Mouse (Mus musculus) gastrocnemius, adult 2 months (tissue): ENCODE measurements around the gene Nfil3. TPM values are rescaled to one million over a fixed set of nuclear protein-coding genes. Genes with fewer than 3 reads are reported as not detected.

Experiments
- DNase-seq: peaks from one replicate; pipeline ENCODE4 v3.0.0; 2022
- H3K27ac ChIP-seq: fragments of 200-600 bp; 2 replicates; pipeline ENCODE4 v1.8.1; 2022; ENCODE audit warnings: mild to moderate bottlenecking
- H3K4me3 ChIP-seq: fragments of 200-600 bp; 2 replicates; pipeline ENCODE4 v1.8.1; 2022; ENCODE audit warnings: mild to moderate bottlenecking, moderate library complexity
- CTCF ChIP-seq: fragments of 200-600 bp; IDR thresholded peaks from 2 replicates; pipeline ENCODE4 v1.8.1; 2022; ENCODE audit warnings: antibody characterized with exemption, mild to moderate bottlenecking, moderate library complexity
- intact Hi-C: fragments of 180-260 bp; cut with DNase I; formaldehyde crosslinking; loops from one replicate; pipeline ENCODE4 v1.15.1; 2025
- long read RNA-seq, 2 experiments: library from polyadenylated mRNA; stranded (forward); transcript quantifications; one replicate each; pipeline ENCODE4 v2.0.0; 2021
- total RNA-seq, 2 experiments: library from RNA; stranded (reverse); gene quantifications; 2 replicates each; pipeline ENCODE4 v1.2.3; 2021

Nfil3 gene
- total RNA-seq, result 100 to 1,000 TPM in 1 of 2 experiments, 10 to 100 TPM in 1; 40.2 to 137 TPM
- long read RNA-seq, experiment 1, transcript Nfil3-201 (2 exons, 2,026 nt), result major isoform, 99 of 156 reads
- long read RNA-seq, experiment 1, partial matches to known transcripts, result 1 of 156 reads
- long read RNA-seq, experiment 1, other reads (novel, unspliced or antisense), result 56 of 156 reads
- long read RNA-seq, experiment 2, transcript Nfil3-201 (2 exons, 2,026 nt), result major isoform, 28 of 45 reads
- long read RNA-seq, experiment 2, partial matches to known transcripts, result 0 of 45 reads
- long read RNA-seq, experiment 2, other reads (novel, unspliced or antisense), result 17 of 45 reads

GRCm38 (mm10) chr13:52980951-52981421 lies at the start of gene Nfil3:
Gene Nfil3 (minus strand): TSS chr13:52981073.
- peak; percentile 93 for DNase-seq
- intact Hi-C loops, result loop anchor here (2.0 to 5.0 kb wide), 2 partner anchors 149 to 162 kb away; no protein-coding TSS in a partner anchor
- Histone ChIP-seq H3K4me3 (peak within 1 kb of the TSS; percentile 97), H3K27ac (peak within 1 kb of the TSS; percentile 98)
- no peak for TF ChIP-seq CTCF

GRCm38 (mm10) chr13:53024285-53024684 lies 43.4 kb upstream of the Nfil3 start:
- intact Hi-C loops, result no loop called here
- no peak for DNase-seq
- no peak overlapping the region for H3K4me3 ChIP-seq
- H3K27ac ChIP-seq, result no peak overlapping the region
- no peak for TF ChIP-seq CTCF

GRCm38 (mm10) chr13:53020282-53020681 lies 39.4 kb upstream of the Nfil3 start:
- DNase-seq, result no peak
- intact Hi-C loops, result no loop called here
- Histone ChIP-seq H3K4me3 (no peak overlapping the region), H3K27ac (no peak overlapping the region)
- TF ChIP-seq CTCF, result no peak

GRCm38 (mm10) chr13:53019532-53019931 lies 38.7 kb upstream of the Nfil3 start:
- TF ChIP-seq CTCF, result peak; percentile 52
- intact Hi-C loops, result loop anchor here (5.0 kb wide), 1 partner anchor 78 kb away; no protein-coding TSS in a partner anchor
- Histone ChIP-seq H3K27ac (no peak overlapping the region), H3K4me3 (no peak overlapping the region)
- DNase-seq, result peak; percentile 39

GRCm38 (mm10) chr13:53018976-53019375 lies 38.1 kb upstream of the Nfil3 start:
- TF ChIP-seq CTCF, result no peak
- intact Hi-C loops, result loop anchor here (5.0 kb wide), 1 partner anchor 78 kb away; no protein-coding TSS in a partner anchor
- Histone ChIP-seq H3K4me3 (no peak overlapping the region), H3K27ac (no peak overlapping the region)
- DNase-seq, result no peak

GRCm38 (mm10) chr13:53017983-53018382 lies 37.1 kb upstream of the Nfil3 start:
- intact Hi-C loops, result loop anchor here (5.0 kb wide), 1 partner anchor 79 kb away; no protein-coding TSS in a partner anchor
- no peak overlapping the region for H3K4me3 ChIP-seq
- H3K27ac ChIP-seq, result no peak overlapping the region
- DNase-seq, result no peak
- TF ChIP-seq CTCF, result no peak

GRCm38 (mm10) chr13:53017117-53017516 lies 36.2 kb upstream of the Nfil3 start:
- TF ChIP-seq CTCF, result peak; percentile 40
- Histone ChIP-seq H3K4me3 (no peak overlapping the region), H3K27ac (no peak overlapping the region)
- DNase-seq, result no peak
- intact Hi-C loops, result loop anchor here (5.0 kb wide), 1 partner anchor 80 kb away; no protein-coding TSS in a partner anchor

GRCm38 (mm10) chr13:53011426-53011825 lies 30.6 kb upstream of the Nfil3 start:
- intact Hi-C loops, result no loop called here
- no peak overlapping the region for H3K27ac ChIP-seq

GRCm38 (mm10) chr13:53008489-53009184 lies 27.8 kb upstream of the Nfil3 start:
- Histone ChIP-seq H3K4me3 (no peak overlapping the region), H3K27ac (peak overlapping the region; percentile 76)
- TF ChIP-seq CTCF, result no peak
- intact Hi-C loops, result loop anchor here (5.0 kb wide), 1 partner anchor 59 kb away; no protein-coding TSS in a partner anchor
- DNase-seq, result peak; percentile 80

More at GRCm38 (mm10) chr13:53011426-53011825, 30.6 kb upstream of the Nfil3 start:
- H3K4me3 ChIP-seq, result no peak overlapping the region
- no peak for DNase-seq
- no peak for TF ChIP-seq CTCF

- TF ChIP-seq CTCF, result peak; percentile 31; the same call in 1 of the 2 replicates
- H3K4me3 ChIP-seq, result no peak overlapping the region
- DNase-seq, result peak; percentile 70
- H3K27ac ChIP-seq, result peak overlapping the region; percentile 76
- intact Hi-C loops, result loop anchor here (5.0 kb wide), 1 partner anchor 60 kb away; no protein-coding TSS in a partner anchor
Observed at GRCm38 (mm10) chr13:53007781-53008180, 26.9 kb upstream of the Nfil3 start.

- H3K4me3 ChIP-seq, result no peak overlapping the region
- peak overlapping the region; percentile 24; the same call in 1 of the 2 replicates for H3K27ac ChIP-seq
- intact Hi-C loops, result no loop called here
- no peak for DNase-seq
- no peak for TF ChIP-seq CTCF
Observed at GRCm38 (mm10) chr13:53003286-53003685, 22.4 kb upstream of the Nfil3 start.

- H3K4me3 ChIP-seq, result no peak overlapping the region
- DNase-seq, result no peak
- no peak overlapping the region for H3K27ac ChIP-seq
- no peak for TF ChIP-seq CTCF
- intact Hi-C loops, result no loop called here
Observed at GRCm38 (mm10) chr13:53001511-53001935, 20.6 kb upstream of the Nfil3 start.

- DNase-seq, result no peak
- H3K4me3 ChIP-seq, result no peak overlapping the region
- intact Hi-C loops, result no loop called here
- no peak for TF ChIP-seq CTCF
- no peak overlapping the region for H3K27ac ChIP-seq
Observed at GRCm38 (mm10) chr13:53000481-53000880, 19.6 kb upstream of the Nfil3 start.
